Mouse (Mus musculus) embryonic facial prominence, embryonic 15.5 days (tissue): ENCODE results near the gene Hoxb6. TPM values are rescaled to one million over a fixed set of nuclear protein-coding genes. Genes with fewer than 3 reads are reported as not detected.

Experiments
- microRNA counts: library from miRNA; unstranded; fragments of <30 nt; microRNA quantifications from one replicate; lab custom pipeline; 2016
- microRNA-seq: library from miRNA; unstranded; fragments of <30 nt; microRNA quantifications from one replicate; pipeline ENCODE4, GENCODE M21; 2016; ENCODE audit warnings: borderline number of aligned reads
- polyA plus RNA-seq: library from polyadenylated mRNA; unstranded; fragments of >200 nt; fragmentation: Nextera tagmentation; extraction: Ambion mirVana; gene quantifications from 2 replicates; pipeline ENCODE4 v1.2.1, GENCODE M21; 2015

The Hoxb6 gene
- polyA plus RNA-seq, 1 experiment from 2014 or later = not detected

MicroRNAs encoded within 50 kb of the gene (microRNA counts, 519-probe panel; counts per million panel counts)
- microRNA mmu-miR-10a (lab: Ali Mortazavi, UCI) (2,146 counts per million, percentile 46 among the panel's probes with 10 or more counts), microRNA mmu-miR-196a (lab: Ali Mortazavi, UCI) (688 counts per million, percentile 2 among the panel's probes with 10 or more counts)

Small RNAs within 50 kb of the gene (microRNA-seq; reads per million reads assigned to microRNA genes)
- gene Mir10a (599 reads per million, percentile 73 among the genes with 10 or more reads in this experiment), gene Mir196a-1 (not detected)

Other genes with a start within 250 kb of the Hoxb6 start
- 46.3 and 47.1 TPM in 2 replicates for gene Ube2z, start 227.1 kb upstream of the Hoxb6 start, polyA plus RNA-seq
- 530 and 547 TPM in 2 replicates for gene Atp5g1, start 216.8 kb upstream of the Hoxb6 start, polyA plus RNA-seq
- 1.1 and 1.6 TPM in 2 replicates for gene Calcoco2, start 180.5 kb upstream of the Hoxb6 start, polyA plus RNA-seq
- 1.1 and 2.4 TPM in 2 replicates for gene Ttll6, start 158.7 kb upstream of the Hoxb6 start, polyA plus RNA-seq
- gene Hoxb13, start 98.2 kb upstream of the Hoxb6 start, polyA plus RNA-seq = not detected in 2 replicates
- 0.07 TPM in 1 of 2 replicates, not detected in the other for gene Hoxb9, start 21.0 kb upstream of the Hoxb6 start, polyA plus RNA-seq
- not detected in 2 replicates for gene Hoxb8, start 10.6 kb upstream of the Hoxb6 start, polyA plus RNA-seq
- not detected in 2 replicates for gene Hoxb7, start 5.9 kb upstream of the Hoxb6 start, polyA plus RNA-seq
- not detected in 2 replicates for gene Hoxb5, start 10.9 kb downstream of the Hoxb6 start, polyA plus RNA-seq
- gene Hoxb4, start 25.8 kb downstream of the Hoxb6 start, polyA plus RNA-seq = 0.11 TPM in 1 of 2 replicates, not detected in the other
- gene Hoxb3, start 30.9 kb downstream of the Hoxb6 start, polyA plus RNA-seq = 0.07 TPM in 1 of 2 replicates, not detected in the other
- gene Hoxb2, start 58.0 kb downstream of the Hoxb6 start, polyA plus RNA-seq = 1.1 and 1.4 TPM in 2 replicates
- gene Hoxb1, start 73.3 kb downstream of the Hoxb6 start, polyA plus RNA-seq = not detected in 2 replicates
- 2.0 and 2.3 TPM in 2 replicates for gene Skap1, start 172.1 kb downstream of the Hoxb6 start, polyA plus RNA-seq